ENCODE assay signal across 16 mouse cellular contexts in genomic region chr19:25779356-25779755, GRCm38 (mm10).
DNase-seq lines count a peak whose midpoint lies in the region; ATAC-seq and TF ChIP-seq lines count a peak whose summit lies in the region.
"Had no signal": no experiment of that assay in that cellular context is flagged by ENCODE, and none has a peak within 500 bp of the region (broad histone marks: within the 10 kb centered on the region; RNA-seq: fewer than 3 reads in every experiment).

No protein-coding gene starts in this region.

- 32% methylated on average over 7 of the region's 7 CpGs for WGBS in kidney, adult 2 months
- 40% methylated on average over 7 of the region's 7 CpGs for WGBS in stomach, postnatal 0 days

- H3K4me2 ChIP-seq in stomach, postnatal 0 days (replicated peaks; ENCODE audit: low read depth), result no peak overlapping the region
- H3K4me2 ChIP-seq: embryonic facial prominence, embryonic 13.5 days; heart, embryonic 13.5 days; midbrain, embryonic 15.5 days had no signal

- no peaks in the 10 kb centered on the region for H3K27me3 ChIP-seq in kidney, adult 2 months (replicated peaks; ENCODE audit: control insufficient read depth, insufficient read depth, low read length)
- no peaks in the 10 kb centered on the region for H3K27me3 ChIP-seq in stomach, postnatal 0 days (ENCODE audit: control insufficient read depth, insufficient read depth, low read length)
- H3K27me3 ChIP-seq: embryonic facial prominence, embryonic 13.5 days; heart, embryonic 13.5 days; midbrain, embryonic 15.5 days had no signal

- no peaks in the 10 kb centered on the region for H3K4me1 ChIP-seq in kidney, adult 2 months (ENCODE audit: control insufficient read depth, insufficient read depth, low read length)
- H3K4me1 ChIP-seq in stomach, postnatal 0 days (replicated peaks; ENCODE audit: control insufficient read depth, insufficient read depth), result no peaks in the 10 kb centered on the region
- H3K4me1 ChIP-seq: forebrain, embryonic 10.5 days; heart, embryonic 13.5 days; midbrain, embryonic 15.5 days had no signal

- no peak for ATAC-seq in stomach, postnatal 0 days (ENCODE audit: low FRiP score, low TSS enrichment)
- ATAC-seq: inflammation-experienced regulatory T-cells, adult 6 months; midbrain, embryonic 15.5 days had no signal

- no peak overlapping the region for H3K4me3 ChIP-seq in kidney, adult 2 months (ENCODE audit: insufficient read depth, low read depth, low read length)
- no peak overlapping the region for H3K4me3 ChIP-seq in stomach, postnatal 0 days (ENCODE audit: low read depth, low read length)
- H3K4me3 ChIP-seq: embryonic facial prominence, embryonic 13.5 days; forebrain, embryonic 10.5 days; heart, embryonic 13.5 days; midbrain, embryonic 15.5 days had no signal

- H3K9me3 ChIP-seq in stomach, postnatal 0 days (ENCODE audit: control insufficient read depth, low read length), result no peaks in the 10 kb centered on the region
- H3K9me3 ChIP-seq: embryonic facial prominence, embryonic 13.5 days; forebrain, embryonic 10.5 days; heart, embryonic 13.5 days; midbrain, embryonic 15.5 days had no signal

- DNase-seq in adrenal gland, adult 2 months, result peak; percentile 13
- no peak for DNase-seq in adrenal gland, postnatal 4 days (ENCODE audit: low spot score in 2 of 2)
- DNase-seq in kidney, postnatal 10 days, result peak; percentile 10
- DNase-seq in kidney, adult 2 months, result no peak
- peak; percentile 21 for DNase-seq in urinary bladder, postnatal 36 days (ENCODE audit: low spot score in 2 of 2)
- no peak for DNase-seq in urinary bladder, adult 2 months (ENCODE audit: low spot score)
- DNase-seq in stomach, postnatal 0 days (ENCODE audit: low spot score), result peak; percentile 29
- no peak for DNase-seq in spleen, adult 18-20 months
- DNase-seq: cerebellum, adult 9-10 months; gastrocnemius, postnatal 36 days; liver had no signal

- TF ChIP-seq EP300 in stomach, postnatal 0 days (optimal IDR thresholded peaks at IDR 0.05), result no peak

- H3K27ac ChIP-seq in kidney, adult 2 months (ENCODE audit: insufficient read depth, low read depth, low read length), result no peak overlapping the region
- H3K27ac ChIP-seq in stomach, postnatal 0 days (replicated peaks), result no peak overlapping the region
- H3K27ac ChIP-seq: embryonic facial prominence, embryonic 13.5 days; forebrain, embryonic 10.5 days; heart, embryonic 13.5 days; midbrain, embryonic 15.5 days had no signal

- H3K9ac ChIP-seq in stomach, postnatal 0 days (ENCODE audit: low read length), result no peak overlapping the region
- H3K9ac ChIP-seq: embryonic facial prominence, embryonic 13.5 days; heart, embryonic 13.5 days; midbrain, embryonic 15.5 days had no signal

- H3K36me3 ChIP-seq in kidney, adult 2 months (ENCODE audit: control insufficient read depth, insufficient read depth, low read length), result no peaks in the 10 kb centered on the region
- no peaks in the 10 kb centered on the region for H3K36me3 ChIP-seq in stomach, postnatal 0 days (ENCODE audit: control insufficient read depth, insufficient read depth, low read length)
- H3K36me3 ChIP-seq: embryonic facial prominence, embryonic 13.5 days; forebrain, embryonic 10.5 days; heart, embryonic 13.5 days; midbrain, embryonic 15.5 days had no signal

- no peak for TF ChIP-seq CTCF in kidney, adult 2 months (conservative IDR thresholded peaks at IDR 0.05; ENCODE audit: insufficient read depth, insufficient read length, low read depth, low read length)
- no peak for TF ChIP-seq CTCF in stomach, postnatal 0 days (IDR thresholded peaks at IDR 0.05; ENCODE audit: low read depth)

- no peak for TF ChIP-seq POLR2A in kidney, adult 2 months (IDR thresholded peaks at IDR 0.05; ENCODE audit: low read depth, low read length)

Comparison
In these comparisons a context has a peak if more than half of its experiments do, and no peak if none do; other contexts are left out.
1. DNase-seq: peak in adrenal gland, adult 2 months (single experiment), kidney, postnatal 10 days (single experiment), urinary bladder, postnatal 36 days (2 of 2) and stomach, postnatal 0 days (single experiment); none in adrenal gland, postnatal 4 days (0 of 2), kidney, adult 2 months (single experiment), urinary bladder, adult 2 months (single experiment) and spleen, adult 18-20 months (0 of 2).